Mouse (Mus musculus): ENCODE measurements around the gene Olfr741. TPM values are rescaled to one million over a fixed set of nuclear protein-coding genes. Genes with fewer than 3 reads are reported as not detected.

Gene Olfr741
- polyA plus RNA-seq (2014; fragmentation: Illumina TruSeq; extraction: RNeasy Lipid Tissue Mini Kit (QIAGEN cat#74804); ENCODE audit: insufficient read depth, low read depth, low replicate concordance): not detected

DNA sequence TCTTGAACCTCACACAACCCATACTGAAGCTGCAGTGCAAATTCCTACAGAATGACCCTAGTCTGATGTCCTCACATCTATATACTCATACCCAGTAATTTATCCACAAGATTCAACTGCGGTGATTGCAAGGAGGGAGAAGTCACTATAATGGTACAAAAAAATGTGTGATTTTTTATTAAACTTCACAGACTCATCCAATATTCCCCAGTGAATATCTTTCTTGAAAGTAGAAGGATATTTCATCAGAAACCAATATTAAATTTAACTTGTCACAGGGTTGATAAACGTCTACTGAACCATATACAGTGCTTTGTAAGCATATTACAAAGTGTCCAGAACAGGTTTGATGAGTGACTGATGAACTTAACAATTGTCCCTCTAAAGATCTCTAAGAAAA, at the start of gene Olfr741:
Olfr741 (plus strand) TSS at position 301 of the 400 bp plus-strand sequence.

DNA sequence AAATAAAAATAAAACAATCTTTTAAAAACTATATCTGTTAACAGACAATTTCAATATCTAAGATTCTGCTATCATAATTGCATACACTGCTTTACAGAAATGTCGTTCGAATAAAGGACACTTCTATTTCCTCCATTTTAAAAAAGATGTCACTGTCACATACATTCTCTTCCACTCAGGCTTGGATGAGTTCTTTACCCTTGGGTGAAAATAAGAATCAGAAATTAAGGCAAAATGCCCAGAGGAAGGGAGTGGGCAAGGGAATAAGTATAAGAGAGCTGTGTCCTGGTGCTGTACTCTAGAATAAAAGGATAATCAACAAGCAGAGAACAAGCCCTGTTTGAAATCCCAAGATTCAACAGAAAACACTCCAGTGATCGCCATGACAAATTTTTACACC, 27.3 kb upstream of the Olfr741 start, which contains the start of gene Olfr740:
Olfr740 (plus strand) TSS at position 301 of the 400 bp plus-strand sequence.

DNA sequence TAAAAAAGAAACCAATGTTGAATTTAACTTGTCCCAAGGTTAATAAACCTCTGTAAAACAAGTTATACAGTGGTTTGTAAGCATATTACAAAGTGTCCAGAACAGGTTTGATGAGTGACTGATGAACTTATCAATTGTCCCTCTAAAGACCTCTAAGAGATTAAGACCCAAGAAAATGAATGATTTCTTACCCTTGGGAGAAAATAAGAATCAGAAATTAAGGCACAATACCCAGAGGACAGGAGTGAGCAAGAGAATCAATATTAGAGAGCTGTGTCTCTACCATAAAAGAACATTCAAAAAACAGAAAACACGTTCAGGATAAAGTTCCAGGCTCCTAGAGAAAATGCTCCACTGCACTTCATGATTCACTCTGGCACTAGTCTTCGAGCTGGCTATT, 30.8 kb downstream of the Olfr741 start, which contains the start of gene Olfr742:
Olfr742 (plus strand) TSS at position 301 of the 400 bp plus-strand sequence.

DNA sequence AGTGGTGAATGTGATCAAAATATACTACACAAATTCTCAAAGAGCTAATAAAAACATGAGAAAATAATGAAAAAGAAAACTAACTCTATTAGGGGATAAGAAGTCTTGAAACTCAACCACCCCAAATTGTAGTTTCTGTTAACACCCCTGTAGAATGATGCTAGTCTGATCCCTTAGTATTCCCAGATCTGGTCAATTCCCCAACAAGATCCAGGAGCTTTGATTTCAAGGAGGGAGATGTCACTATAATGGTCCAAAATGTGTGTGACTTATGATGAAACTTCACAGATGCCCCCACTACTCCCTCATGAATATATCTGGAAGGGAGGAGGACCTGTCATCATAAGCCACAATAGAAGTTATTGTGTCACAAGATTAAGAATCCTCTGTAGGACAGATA, 49.0 kb downstream of the Olfr741 start, which contains the start of gene Olfr743:
Olfr743 (plus strand) TSS at position 301 of the 400 bp plus-strand sequence.

Other genes starting within 250 kb of the Olfr741 start
- gene Olfr731, start 230.9 kb upstream of the Olfr741 start, polyA plus RNA-seq (2014; fragmentation: Illumina TruSeq; extraction: RNeasy Lipid Tissue Mini Kit (QIAGEN cat#74804); ENCODE audit: insufficient read depth, low read depth, low replicate concordance): not detected
- not detected for gene Olfr732, start 188.5 kb upstream of the Olfr741 start, polyA plus RNA-seq (2014; fragmentation: Illumina TruSeq; extraction: RNeasy Lipid Tissue Mini Kit (QIAGEN cat#74804); ENCODE audit: insufficient read depth, low read depth, low replicate concordance)
- not detected for gene Olfr733, start 171.2 kb upstream of the Olfr741 start, polyA plus RNA-seq (2014; fragmentation: Illumina TruSeq; extraction: RNeasy Lipid Tissue Mini Kit (QIAGEN cat#74804); ENCODE audit: insufficient read depth, low read depth, low replicate concordance)
- gene Olfr734, start 146.0 kb upstream of the Olfr741 start, polyA plus RNA-seq (2014; fragmentation: Illumina TruSeq; extraction: RNeasy Lipid Tissue Mini Kit (QIAGEN cat#74804); ENCODE audit: insufficient read depth, low read depth, low replicate concordance): not detected
- not detected for gene Olfr735, start 123.9 kb upstream of the Olfr741 start, polyA plus RNA-seq (2014; fragmentation: Illumina TruSeq; extraction: RNeasy Lipid Tissue Mini Kit (QIAGEN cat#74804); ENCODE audit: insufficient read depth, low read depth, low replicate concordance)
- gene Tlr11, start 114.8 kb upstream of the Olfr741 start, polyA plus RNA-seq (2014; fragmentation: Illumina TruSeq; extraction: RNeasy Lipid Tissue Mini Kit (QIAGEN cat#74804); ENCODE audit: insufficient read depth, low read depth, low replicate concordance): 0.20 TPM
- not detected for gene Olfr736, start 91.6 kb upstream of the Olfr741 start, polyA plus RNA-seq (2014; fragmentation: Illumina TruSeq; extraction: RNeasy Lipid Tissue Mini Kit (QIAGEN cat#74804); ENCODE audit: insufficient read depth, low read depth, low replicate concordance)
- not detected for gene Olfr738, start 65.2 kb upstream of the Olfr741 start, polyA plus RNA-seq (2014; fragmentation: Illumina TruSeq; extraction: RNeasy Lipid Tissue Mini Kit (QIAGEN cat#74804); ENCODE audit: insufficient read depth, low read depth, low replicate concordance)
- gene Olfr739, start 54.1 kb upstream of the Olfr741 start, polyA plus RNA-seq (2014; fragmentation: Illumina TruSeq; extraction: RNeasy Lipid Tissue Mini Kit (QIAGEN cat#74804); ENCODE audit: insufficient read depth, low read depth, low replicate concordance): not detected
- not detected for gene Olfr740, start 27.2 kb upstream of the Olfr741 start, polyA plus RNA-seq (2014; fragmentation: Illumina TruSeq; extraction: RNeasy Lipid Tissue Mini Kit (QIAGEN cat#74804); ENCODE audit: insufficient read depth, low read depth, low replicate concordance)
- gene Olfr742, start 30.9 kb downstream of the Olfr741 start, polyA plus RNA-seq (2014; fragmentation: Illumina TruSeq; extraction: RNeasy Lipid Tissue Mini Kit (QIAGEN cat#74804); ENCODE audit: insufficient read depth, low read depth, low replicate concordance): not detected
- not detected for gene Olfr743, start 49.1 kb downstream of the Olfr741 start, polyA plus RNA-seq (2014; fragmentation: Illumina TruSeq; extraction: RNeasy Lipid Tissue Mini Kit (QIAGEN cat#74804); ENCODE audit: insufficient read depth, low read depth, low replicate concordance)
- gene Olfr744, start 142.1 kb downstream of the Olfr741 start, polyA plus RNA-seq (2014; fragmentation: Illumina TruSeq; extraction: RNeasy Lipid Tissue Mini Kit (QIAGEN cat#74804); ENCODE audit: insufficient read depth, low read depth, low replicate concordance): not detected
- gene Olfr745, start 166.7 kb downstream of the Olfr741 start, polyA plus RNA-seq (2014; fragmentation: Illumina TruSeq; extraction: RNeasy Lipid Tissue Mini Kit (QIAGEN cat#74804); ENCODE audit: insufficient read depth, low read depth, low replicate concordance): not detected
- gene Olfr746, start 174.3 kb downstream of the Olfr741 start, polyA plus RNA-seq (2014; fragmentation: Illumina TruSeq; extraction: RNeasy Lipid Tissue Mini Kit (QIAGEN cat#74804); ENCODE audit: insufficient read depth, low read depth, low replicate concordance): not detected
- not detected for gene Olfr747, start 220.5 kb downstream of the Olfr741 start, polyA plus RNA-seq (2014; fragmentation: Illumina TruSeq; extraction: RNeasy Lipid Tissue Mini Kit (QIAGEN cat#74804); ENCODE audit: insufficient read depth, low read depth, low replicate concordance)
- gene Olfr748, start 234.6 kb downstream of the Olfr741 start, polyA plus RNA-seq (2014; fragmentation: Illumina TruSeq; extraction: RNeasy Lipid Tissue Mini Kit (QIAGEN cat#74804); ENCODE audit: insufficient read depth, low read depth, low replicate concordance): not detected

All from lung, adult 10 weeks (tissue).